Mouse (Mus musculus) forebrain, embryonic 12.5 days (tissue): ENCODE data around the gene Thbs2. TPM values are rescaled to one million over a fixed set of nuclear protein-coding genes. Genes with fewer than 3 reads are reported as not detected.

ENCODE experiments used
- ATAC-seq: fragments of 200-750 bp; cut with Nextera tagmentation; 2 replicates; pipeline ENCODE4 v1.8.0; 2017; ENCODE audit warnings: moderate TSS enrichment; ENCODE audit not compliant: low FRiP score
- H3K27ac ChIP-seq: fragments of 300-500 bp; sonication (generic); 2 replicates; pipeline ENCODE4 v1.5.1; 2016; ENCODE audit warnings: mild to moderate bottlenecking
- H3K27me3 ChIP-seq: fragments of 300-500 bp; sonication (generic); 2 replicates; pipeline ENCODE4 v1.6.1; 2016; ENCODE audit warnings: mild to moderate bottlenecking
- H3K36me3 ChIP-seq: fragments of 300-500 bp; sonication (generic); replicated peaks from 2 replicates; pipeline ENCODE4 v1.6.1; 2016; ENCODE audit warnings: mild to moderate bottlenecking
- H3K4me1 ChIP-seq: fragments of 300-500 bp; sonication (generic); 2 replicates; pipeline ENCODE4 v1.6.1; 2016
- H3K4me2 ChIP-seq: fragments of 300-500 bp; sonication (generic); 2 replicates; pipeline ENCODE4 v1.6.1; 2016; ENCODE audit warnings: mild to moderate bottlenecking, moderate library complexity
- H3K4me3 ChIP-seq: fragments of 300-500 bp; sonication (generic); replicated peaks from 2 replicates; pipeline ENCODE4 v1.5.1; 2016; ENCODE audit warnings: mild to moderate bottlenecking
- H3K9ac ChIP-seq: fragments of 300-500 bp; sonication (generic); 2 replicates; pipeline ENCODE4 v1.6.1; 2016; ENCODE audit warnings: mild to moderate bottlenecking
- H3K9me3 ChIP-seq: fragments of 300-500 bp; sonication (generic); 2 replicates; pipeline ENCODE4 v1.6.1; 2016
- WGBS: fragments of 180-500 bp; shearing (Covaris S2); methylation state at CpG from one replicate; pipeline ENCODE4 v1.1.7; 2016; 5-methylcytosine and 5-hydroxymethylcytosine counted together
- polyA plus RNA-seq: library from polyadenylated mRNA; unstranded; fragments of >200 nt; fragmentation: Nextera tagmentation; extraction: Ambion mirVana; gene quantifications from 2 replicates; pipeline ENCODE4 v1.2.1, GENCODE M21; 2016

Gene Thbs2
- polyA plus RNA-seq, 1 experiment from 2014 or later = 6.2 TPM

DNA sequence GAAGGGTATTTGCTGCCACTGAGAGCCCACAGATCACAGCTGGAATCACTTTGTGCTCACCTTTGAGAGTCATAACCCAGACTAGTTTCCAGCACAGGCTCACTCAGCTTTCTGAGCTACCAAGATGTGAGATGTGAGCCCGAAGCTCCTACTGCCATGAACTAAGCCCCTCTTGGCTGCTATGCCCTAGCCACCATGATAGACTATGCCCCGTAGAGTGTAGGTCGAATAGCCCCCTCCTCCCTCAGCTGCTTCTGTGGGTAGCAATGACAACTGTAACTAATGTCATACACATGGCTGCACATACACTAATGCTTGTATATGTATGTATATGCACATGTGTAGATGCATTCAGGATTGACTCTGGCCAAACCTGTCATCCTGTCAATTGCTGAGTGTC, 20.3 kb upstream of the Thbs2 start:
- Histone ChIP-seq H3K4me1 (peaks cover 8% of the 10 kb centered on the region), H3K4me2 (no peak overlapping the region), H3K27me3 (no peaks in the 10 kb centered on the region), H3K4me3 (no peak overlapping the region), H3K27ac (no peak overlapping the region), H3K9ac (no peak overlapping the region), H3K9me3 (no peaks in the 10 kb centered on the region), H3K36me3 (no peaks in the 10 kb centered on the region)
- ATAC-seq = no peak
- 79% methylated on average over 3 of the region's 3 CpGs for WGBS

- 94% methylated on average over 3 of the region's 3 CpGs for WGBS
- Histone ChIP-seq H3K4me2 (no peak overlapping the region), H3K4me1 (peaks cover 8% of the 10 kb centered on the region), H3K4me3 (no peak overlapping the region), H3K9me3 (no peaks in the 10 kb centered on the region), H3K27me3 (no peaks in the 10 kb centered on the region), H3K36me3 (no peaks in the 10 kb centered on the region), H3K9ac (no peak overlapping the region), H3K27ac (no peak overlapping the region)
- no peak for ATAC-seq
Observed at GRCm38 (mm10) chr17:14711784-14712183, 17.7 kb upstream of the Thbs2 start.

DNA sequence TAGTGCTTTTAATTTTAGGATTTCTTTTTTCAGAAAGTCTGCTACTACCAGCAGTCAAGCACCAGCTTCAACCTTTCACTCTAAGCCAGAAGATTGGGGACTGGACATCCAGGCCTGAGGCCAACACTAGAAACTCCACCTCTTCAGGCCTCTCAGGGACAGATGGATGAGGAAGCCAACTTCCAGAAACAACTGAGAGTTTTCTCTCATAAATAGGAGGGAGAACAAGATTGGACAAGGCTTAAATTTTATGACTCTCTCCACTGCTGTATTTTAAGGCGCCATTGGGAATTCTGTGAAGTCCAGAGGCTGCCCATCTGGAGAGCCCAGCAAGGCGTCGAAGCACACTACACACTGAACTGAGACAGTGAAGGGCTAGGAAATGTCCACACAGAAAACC, 17.0 kb upstream of the Thbs2 start:
- Histone ChIP-seq H3K9ac (no peak overlapping the region), H3K9me3 (no peaks in the 10 kb centered on the region), H3K4me2 (no peak overlapping the region), H3K4me3 (no peak overlapping the region), H3K4me1 (peaks cover 8% of the 10 kb centered on the region), H3K27me3 (no peaks in the 10 kb centered on the region), H3K27ac (no peak overlapping the region), H3K36me3 (no peaks in the 10 kb centered on the region)
- WGBS = 89% methylated on average over 3 of the region's 3 CpGs
- no peak for ATAC-seq

DNA sequence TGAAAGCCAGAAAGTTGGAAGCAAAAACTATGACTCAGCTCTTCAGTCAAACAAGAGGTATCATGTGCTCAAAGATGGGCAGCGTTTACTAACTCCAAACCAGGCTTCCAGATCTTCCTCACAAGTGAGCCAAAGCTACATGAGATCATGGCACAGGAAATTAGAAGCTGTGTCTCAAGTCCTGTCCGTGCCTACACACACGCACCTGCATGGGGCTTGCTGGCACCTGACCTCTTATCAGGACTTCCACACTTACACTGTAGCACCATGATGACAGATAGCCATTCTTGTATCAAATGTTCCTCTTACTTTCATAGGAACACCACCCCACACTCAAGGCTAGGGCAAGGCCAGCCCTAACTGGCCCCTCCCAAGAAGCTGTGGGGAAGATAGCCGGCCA, 12.0 kb upstream of the Thbs2 start:
- H3K36me3 ChIP-seq = no peaks in the 10 kb centered on the region
- no peak for ATAC-seq
- WGBS = 91% methylated on average over 4 of the region's 4 CpGs

GRCm38 (mm10) chr17:14705466-14705865, 11.4 kb upstream of the Thbs2 start:
- no peak overlapping the region for H3K9ac ChIP-seq
- H3K4me3 ChIP-seq = no peak overlapping the region
- 84% methylated on average over 2 of the region's 2 CpGs for WGBS
- no peaks in the 10 kb centered on the region for H3K27me3 ChIP-seq
- no peaks in the 10 kb centered on the region for H3K9me3 ChIP-seq
- H3K36me3 ChIP-seq = no peaks in the 10 kb centered on the region
- no peaks in the 10 kb centered on the region for H3K4me1 ChIP-seq
- no peak for ATAC-seq
- no peak overlapping the region for H3K4me2 ChIP-seq
- no peak overlapping the region for H3K27ac ChIP-seq

More for the DNA sequence above, 12.0 kb upstream of the Thbs2 start:
- Histone ChIP-seq H3K4me1 (no peaks in the 10 kb centered on the region), H3K27ac (no peak overlapping the region), H3K9me3 (no peaks in the 10 kb centered on the region), H3K4me3 (no peak overlapping the region), H3K4me2 (no peak overlapping the region), H3K9ac (no peak overlapping the region), H3K27me3 (no peaks in the 10 kb centered on the region)

- Histone ChIP-seq H3K27ac (no peak overlapping the region), H3K9me3 (no peaks in the 10 kb centered on the region), H3K4me3 (no peak overlapping the region), H3K4me1 (no peaks in the 10 kb centered on the region), H3K27me3 (no peaks in the 10 kb centered on the region), H3K36me3 (no peaks in the 10 kb centered on the region), H3K9ac (no peak overlapping the region), H3K4me2 (no peak overlapping the region)
- WGBS = 82% methylated on average over 6 of the region's 6 CpGs
- ATAC-seq = no peak
Observed at GRCm38 (mm10) chr17:14703771-14704170, 9.7 kb upstream of the Thbs2 start.

GRCm38 (mm10) chr17:14703268-14703667, 9.2 kb upstream of the Thbs2 start:
- Histone ChIP-seq H3K4me2 (no peak overlapping the region), H3K9ac (no peak overlapping the region), H3K27ac (no peak overlapping the region), H3K4me1 (no peaks in the 10 kb centered on the region), H3K9me3 (no peaks in the 10 kb centered on the region), H3K27me3 (no peaks in the 10 kb centered on the region), H3K36me3 (no peaks in the 10 kb centered on the region), H3K4me3 (no peak overlapping the region)
- WGBS = 77% methylated on average over 4 of the region's 4 CpGs
- no peak for ATAC-seq

DNA sequence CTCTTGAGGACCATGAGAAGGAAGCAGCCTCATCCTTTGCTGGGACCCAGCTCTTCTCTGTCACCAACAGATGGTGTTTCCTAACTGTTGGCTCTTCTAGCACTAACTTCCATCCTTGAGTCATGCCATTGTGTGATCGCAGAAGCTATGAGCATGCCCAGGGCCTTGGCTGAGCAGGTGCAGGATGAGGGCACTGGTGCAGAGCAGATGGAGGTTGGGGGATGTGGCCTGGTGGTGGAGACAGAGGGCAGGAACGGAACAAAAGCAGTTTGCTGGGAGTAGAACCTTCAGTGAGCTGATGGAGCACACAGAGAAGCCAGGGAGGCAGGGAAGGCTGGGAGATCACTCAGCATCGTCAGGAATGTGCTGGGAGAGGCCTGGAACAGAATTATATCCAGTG, 8.7 kb upstream of the Thbs2 start:
- no peak for ATAC-seq
- Histone ChIP-seq H3K9ac (no peak overlapping the region), H3K4me1 (no peaks in the 10 kb centered on the region), H3K4me2 (no peak overlapping the region), H3K27ac (no peak overlapping the region), H3K4me3 (no peak overlapping the region), H3K9me3 (no peaks in the 10 kb centered on the region), H3K36me3 (no peaks in the 10 kb centered on the region), H3K27me3 (no peaks in the 10 kb centered on the region)
- 71% methylated on average over 3 of the region's 3 CpGs for WGBS

GRCm38 (mm10) chr17:14701891-14702290, 7.9 kb upstream of the Thbs2 start:
- no peak for ATAC-seq
- Histone ChIP-seq H3K27me3 (no peaks in the 10 kb centered on the region), H3K4me1 (no peaks in the 10 kb centered on the region), H3K9ac (no peak overlapping the region), H3K36me3 (no peaks in the 10 kb centered on the region), H3K27ac (no peak overlapping the region), H3K4me2 (no peak overlapping the region), H3K9me3 (no peaks in the 10 kb centered on the region), H3K4me3 (no peak overlapping the region)
- WGBS = 69% methylated on average over 2 of the region's 2 CpGs

GRCm38 (mm10) chr17:14700204-14700603, 6.2 kb upstream of the Thbs2 start:
- no peaks in the 10 kb centered on the region for H3K27me3 ChIP-seq
- H3K36me3 ChIP-seq = no peaks in the 10 kb centered on the region
- 86% methylated on average over 5 of the region's 5 CpGs for WGBS
- H3K4me3 ChIP-seq = no peak overlapping the region
- H3K4me1 ChIP-seq = no peaks in the 10 kb centered on the region
- ATAC-seq = no peak
- H3K27ac ChIP-seq = no peak overlapping the region
- H3K9ac ChIP-seq = no peak overlapping the region
- no peak overlapping the region for H3K4me2 ChIP-seq
- H3K9me3 ChIP-seq = no peaks in the 10 kb centered on the region

DNA sequence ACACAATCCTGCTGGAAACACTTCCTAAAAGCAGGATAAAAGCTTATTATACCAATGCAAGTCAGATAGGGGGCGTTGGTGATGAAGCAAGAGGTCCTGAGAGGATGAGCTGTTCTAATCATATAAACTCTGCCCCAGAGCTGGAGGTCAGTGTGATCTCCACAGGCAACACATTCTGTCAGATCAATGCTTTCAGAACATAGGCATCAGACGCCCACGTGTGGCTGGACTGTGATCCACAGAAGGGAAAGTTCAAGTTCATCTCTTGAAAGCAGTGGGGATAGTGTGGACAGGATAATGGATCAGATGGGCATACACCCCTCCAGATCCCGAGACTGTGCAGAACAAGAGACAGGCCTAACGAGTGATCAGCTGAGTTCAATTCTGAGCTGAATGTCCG, 4.2 kb upstream of the Thbs2 start:
- Histone ChIP-seq H3K4me2 (no peak overlapping the region), H3K9ac (no peak overlapping the region), H3K36me3 (no peaks in the 10 kb centered on the region), H3K4me3 (no peak overlapping the region), H3K9me3 (no peaks in the 10 kb centered on the region), H3K27me3 (no peaks in the 10 kb centered on the region), H3K4me1 (peaks cover 10% of the 10 kb centered on the region), H3K27ac (no peak overlapping the region)
- 61% methylated on average over 6 of the region's 6 CpGs for WGBS
- ATAC-seq = no peak

DNA sequence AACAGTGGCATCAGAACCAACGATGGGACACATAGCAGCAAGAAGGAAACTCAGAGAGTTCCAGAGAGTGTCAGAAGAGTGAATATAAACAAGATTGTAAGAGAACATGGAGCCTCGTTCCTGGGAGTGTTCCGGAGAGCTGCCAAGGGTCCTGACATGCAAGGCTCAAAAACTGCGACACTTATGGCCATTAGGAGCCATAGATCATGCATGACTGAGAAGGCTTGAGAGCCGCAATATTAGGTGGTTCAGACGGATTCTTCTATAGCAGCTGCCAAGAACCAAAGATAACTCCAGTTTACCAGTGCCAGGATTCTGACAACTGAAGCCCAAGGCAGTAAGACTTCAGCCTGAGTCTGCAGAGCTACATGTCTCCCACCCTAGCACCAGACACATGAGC, 3.1 kb upstream of the Thbs2 start:
- Histone ChIP-seq H3K4me2 (no peak overlapping the region), H3K9ac (no peak overlapping the region), H3K9me3 (no peaks in the 10 kb centered on the region), H3K4me3 (no peak overlapping the region), H3K27me3 (no peaks in the 10 kb centered on the region), H3K4me1 (peaks cover 14% of the 10 kb centered on the region), H3K36me3 (no peaks in the 10 kb centered on the region), H3K27ac (no peak overlapping the region)
- no peak for ATAC-seq
- WGBS = 86% methylated on average over 6 of the region's 6 CpGs

- Histone ChIP-seq H3K4me1 (peaks cover 14% of the 10 kb centered on the region), H3K4me3 (no peak overlapping the region), H3K36me3 (no peaks in the 10 kb centered on the region), H3K9ac (no peak overlapping the region), H3K9me3 (no peaks in the 10 kb centered on the region), H3K27ac (no peak overlapping the region), H3K27me3 (no peaks in the 10 kb centered on the region), H3K4me2 (no peak overlapping the region)
- no peak for ATAC-seq
- WGBS = 93% methylated on average over 6 of the region's 6 CpGs
Observed at GRCm38 (mm10) chr17:14696281-14696795, 2.3 kb upstream of the Thbs2 start.
